9 mouse cellular contexts compared by ENCODE assay signal in the genomic region with DNA sequence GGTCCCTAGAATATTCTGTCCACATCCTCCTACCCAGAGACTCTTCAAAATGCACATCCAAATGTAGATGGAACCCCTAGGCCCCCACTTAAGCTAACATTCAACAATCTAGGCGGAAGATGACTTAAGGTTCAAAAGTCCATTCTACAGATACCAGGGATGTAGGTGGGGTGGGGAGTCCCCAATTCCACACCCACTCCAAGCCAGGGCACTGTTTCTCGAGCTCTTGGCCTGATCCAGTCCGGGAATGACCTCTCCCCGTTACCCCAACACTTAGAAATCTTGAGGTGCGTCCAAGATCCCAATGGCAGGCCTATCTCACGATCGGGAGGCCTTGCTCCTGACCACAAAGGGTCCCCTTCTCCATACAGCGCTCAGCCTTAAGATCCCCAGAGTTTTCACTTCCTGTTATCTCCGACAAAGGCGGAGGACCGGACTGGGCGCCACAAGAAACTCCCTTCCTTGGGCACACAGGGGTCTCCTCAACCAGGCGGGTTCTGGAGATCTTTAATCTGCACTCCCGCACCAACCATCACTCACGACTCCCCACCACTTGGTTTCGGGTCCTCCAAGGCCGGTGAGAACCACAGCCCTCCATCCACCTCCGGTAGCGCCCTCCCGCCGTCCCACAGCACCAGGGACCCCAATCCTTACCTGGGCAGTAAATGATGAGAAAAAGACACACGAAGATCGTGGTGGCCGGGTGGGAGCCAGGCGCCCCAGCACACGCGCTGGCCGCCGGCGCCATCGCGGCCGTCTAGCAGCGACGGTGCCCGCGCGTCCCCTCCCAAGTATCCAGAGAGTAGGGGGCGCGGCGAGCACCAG. TPM values are rescaled to one million over a fixed set of nuclear protein-coding genes. Genes with fewer than 3 reads are reported as not detected.
DNase-seq lines count a peak whose midpoint lies in the region; ATAC-seq lines count a peak whose summit lies in the region.
"Had no signal": no experiment of that assay in that cellular context is flagged by ENCODE, and none has a peak within 500 bp of the region (broad histone marks: within the 10 kb centered on the region; RNA-seq: fewer than 3 reads in every experiment).

No protein-coding gene starts in this region.

- peaks cover 10% of the 10 kb centered on the region for H3K27me3 ChIP-seq in kidney, embryonic 14.5 days (ENCODE audit: control insufficient read depth, insufficient read depth, low read length)
- peaks cover 23% of the 10 kb centered on the region for H3K27me3 ChIP-seq in embryonic facial prominence, embryonic 12.5 days
- peaks cover 25% of the 10 kb centered on the region for H3K27me3 ChIP-seq in limb, embryonic 10.5 days (ENCODE audit: low read depth, poor library complexity, severe bottlenecking)

- 4% methylated on average over 41 of the region's 41 CpGs for WGBS in kidney, embryonic 14.5 days
- 3% methylated on average over 41 of the region's 41 CpGs for WGBS in embryonic facial prominence, embryonic 12.5 days
- WGBS in limb, embryonic 10.5 days, result 4% methylated on average over 41 of the region's 41 CpGs

- H3K9me3 ChIP-seq in kidney, embryonic 14.5 days (ENCODE audit: control insufficient read depth, low read length), result no peaks in the 10 kb centered on the region
- no peaks in the 10 kb centered on the region for H3K9me3 ChIP-seq in embryonic facial prominence, embryonic 12.5 days
- no peaks in the 10 kb centered on the region for H3K9me3 ChIP-seq in limb, embryonic 10.5 days (replicated peaks)

- peak overlapping the region; percentile 59 for H3K4me3 ChIP-seq in kidney, embryonic 14.5 days (ENCODE audit: low read length)
- H3K4me3 ChIP-seq in embryonic facial prominence, embryonic 12.5 days, result peak overlapping the region; percentile 39
- H3K4me3 ChIP-seq in limb, embryonic 10.5 days, result peak overlapping the region; percentile 50

- H3K36me3 ChIP-seq in kidney, embryonic 14.5 days (ENCODE audit: control insufficient read depth, insufficient read depth, low read length), result peaks cover 13% of the 10 kb centered on the region
- H3K36me3 ChIP-seq in embryonic facial prominence, embryonic 12.5 days, result no peaks in the 10 kb centered on the region
- peaks cover 4% of the 10 kb centered on the region; the same call in 1 of the 2 replicates for H3K36me3 ChIP-seq in limb, embryonic 10.5 days

- no peak for DNase-seq in kidney, postnatal 14 days
- DNase-seq in limb, embryonic 10.5 days (ENCODE audit: low spot score), result no peak
- peak; percentile 53 for DNase-seq in neural tube, embryonic 10.5 days (ENCODE audit: extremely low spot score, low spot score)
- no peak for DNase-seq in frontal cortex, postnatal 36 days (ENCODE audit: low spot score in 2 of 2)
- DNase-seq in layer of hippocampus, adult 9-11 months, result no peak
- no peak for DNase-seq in adrenal gland, postnatal 14 days

- peak overlapping the region; percentile 80 for H3K27ac ChIP-seq in kidney, embryonic 14.5 days (ENCODE audit: low read depth, low read length)
- H3K27ac ChIP-seq in embryonic facial prominence, embryonic 12.5 days, result no peak overlapping the region
- H3K27ac ChIP-seq in limb, embryonic 10.5 days, result peak overlapping the region; percentile 74
- H3K27ac ChIP-seq: macrophage had no signal

- peak overlapping the region; percentile 49 for H3K4me2 ChIP-seq in kidney, embryonic 14.5 days (replicated peaks; ENCODE audit: low read depth, low read length)
- peak overlapping the region; percentile 58 for H3K4me2 ChIP-seq in embryonic facial prominence, embryonic 12.5 days (replicated peaks)

- H3K9ac ChIP-seq in kidney, embryonic 14.5 days (ENCODE audit: low read depth, low read length), result peak overlapping the region; percentile 73
- peak overlapping the region; percentile 25; the same call in 1 of the 2 replicates for H3K9ac ChIP-seq in embryonic facial prominence, embryonic 12.5 days

- peak; percentile 53 for ATAC-seq in kidney, embryonic 14.5 days (ENCODE audit: low FRiP score, low TSS enrichment)
- ATAC-seq in embryonic facial prominence, embryonic 12.5 days (ENCODE audit: insufficient number of reproducible peaks, insufficient read depth, low FRiP score, low TSS enrichment), result no peak

- H3K4me1 ChIP-seq in kidney, embryonic 14.5 days (ENCODE audit: control insufficient read depth, insufficient read depth, low read length), result no peaks in the 10 kb centered on the region; the same call in 1 of the 2 replicates
- H3K4me1 ChIP-seq in embryonic facial prominence, embryonic 12.5 days, result peaks cover 4% of the 10 kb centered on the region; the same call in 1 of the 2 replicates
- peaks cover 26% of the 10 kb centered on the region for H3K4me1 ChIP-seq in limb, embryonic 10.5 days

RNA-seq across cellular contexts. Expression of a gene that starts 0.6 kb away (rescaled TPM):
- 48.5 and 57.1 TPM in 2 replicates for polyA plus RNA-seq in kidney, embryonic 14.5 days (2014; fragmentation: Nextera tagmentation; extraction: Ambion mirVana)
- polyA plus RNA-seq in embryonic facial prominence, embryonic 12.5 days (2016; fragmentation: Nextera tagmentation; extraction: Ambion mirVana), result 25.6 and 26.2 TPM in 2 replicates
- 28.9 and 31.3 TPM in 2 replicates for polyA plus RNA-seq in limb, embryonic 10.5 days (2016; fragmentation: Nextera tagmentation; extraction: Ambion mirVana)
- 6.7 and 19.9 TPM in 2 replicates for total RNA-seq in adrenal gland, postnatal 14 days (2021)

RNA-seq across cellular contexts. Expression of a gene that starts 1.0 kb away (rescaled TPM):
- polyA plus RNA-seq in kidney, embryonic 14.5 days (2014; fragmentation: Nextera tagmentation; extraction: Ambion mirVana), result 5.3 TPM in 2 replicates
- 1.4 and 2.0 TPM in 2 replicates for polyA plus RNA-seq in embryonic facial prominence, embryonic 12.5 days (2016; fragmentation: Nextera tagmentation; extraction: Ambion mirVana)
- 1.0 and 1.3 TPM in 2 replicates for polyA plus RNA-seq in limb, embryonic 10.5 days (2016; fragmentation: Nextera tagmentation; extraction: Ambion mirVana)
- 0.34 and 1.1 TPM in 2 replicates for total RNA-seq in adrenal gland, postnatal 14 days (2021)

RNA-seq across cellular contexts. Expression of a gene that starts 16.0 kb away (rescaled TPM):
- 21.1 and 29.2 TPM in 2 replicates for polyA plus RNA-seq in kidney, embryonic 14.5 days (2014; fragmentation: Nextera tagmentation; extraction: Ambion mirVana)
- 31.8 and 32.7 TPM in 2 replicates for polyA plus RNA-seq in embryonic facial prominence, embryonic 12.5 days (2016; fragmentation: Nextera tagmentation; extraction: Ambion mirVana)
- 28.7 and 33.5 TPM in 2 replicates for polyA plus RNA-seq in limb, embryonic 10.5 days (2016; fragmentation: Nextera tagmentation; extraction: Ambion mirVana)
- total RNA-seq in adrenal gland, postnatal 14 days (2021), result 111 and 115 TPM in 2 replicates

RNA-seq across cellular contexts. Expression of a gene that starts 28.8 kb away (rescaled TPM):
- not detected in 2 replicates for polyA plus RNA-seq in kidney, embryonic 14.5 days (2014; fragmentation: Nextera tagmentation; extraction: Ambion mirVana)
- not detected in 2 replicates for polyA plus RNA-seq in embryonic facial prominence, embryonic 12.5 days (2016; fragmentation: Nextera tagmentation; extraction: Ambion mirVana)
- not detected in 2 replicates for polyA plus RNA-seq in limb, embryonic 10.5 days (2016; fragmentation: Nextera tagmentation; extraction: Ambion mirVana)
- 4.3 TPM in 1 of 2 replicates, not detected in the other for total RNA-seq in adrenal gland, postnatal 14 days (2021)
- polyA plus RNA-seq: macrophage had no signal

RNA-seq across cellular contexts. Expression of a gene that starts 48.2 kb away (rescaled TPM):
- polyA plus RNA-seq in kidney, embryonic 14.5 days (2014; fragmentation: Nextera tagmentation; extraction: Ambion mirVana), result not detected in 2 replicates
- not detected in 2 replicates for polyA plus RNA-seq in embryonic facial prominence, embryonic 12.5 days (2016; fragmentation: Nextera tagmentation; extraction: Ambion mirVana)
- not detected in 2 replicates for polyA plus RNA-seq in limb, embryonic 10.5 days (2016; fragmentation: Nextera tagmentation; extraction: Ambion mirVana)
- 6.5 TPM in 1 of 2 replicates, not detected in the other for total RNA-seq in adrenal gland, postnatal 14 days (2021)
- polyA plus RNA-seq: macrophage had no signal
